Mouse (Mus musculus) heart, embryonic 16.5 days (tissue): ENCODE measurements around the gene Sept8. TPM values are rescaled to one million over a fixed set of nuclear protein-coding genes. Genes with fewer than 3 reads are reported as not detected.

Source experiments
- ATAC-seq: fragments of 200-750 bp; cut with Nextera tagmentation; replicated peaks from 2 replicates; pipeline ENCODE4 v1.8.0; 2017; ENCODE audit warnings: moderate number of reproducible peaks; ENCODE audit not compliant: insufficient read depth, low FRiP score; ENCODE audit errors: extremely low read depth
- H3K27ac ChIP-seq: fragments of 300-500 bp; sonication (generic); 2 replicates; pipeline ENCODE4 v1.5.1; 2014; ENCODE audit warnings: mild to moderate bottlenecking, low read length, control low read depth, moderate library complexity
- H3K27me3 ChIP-seq: fragments of 300-500 bp; sonication (generic); 2 replicates; pipeline ENCODE4 v1.6.1; 2014; ENCODE audit warnings: low read length, mixed read lengths; ENCODE audit not compliant: control insufficient read depth, insufficient read depth
- H3K36me3 ChIP-seq: fragments of 300-500 bp; sonication (generic); 2 replicates; pipeline ENCODE4 v1.6.1; 2014; ENCODE audit not compliant: control insufficient read depth, insufficient read depth
- H3K4me1 ChIP-seq: fragments of 300-500 bp; sonication (generic); 2 replicates; pipeline ENCODE4 v1.6.1; 2014; ENCODE audit warnings: low read length, mixed read lengths; ENCODE audit not compliant: control insufficient read depth, insufficient read depth
- H3K4me2 ChIP-seq: fragments of 300-500 bp; sonication (generic); 2 replicates; pipeline ENCODE4 v1.6.1; 2014; ENCODE audit warnings: low read depth, mild to moderate bottlenecking, control low read depth, low read length
- H3K4me3 ChIP-seq: fragments of 300-500 bp; sonication (generic); 2 replicates; pipeline ENCODE4 v1.5.1; 2014; ENCODE audit warnings: mild to moderate bottlenecking, control low read depth, low read length
- H3K9ac ChIP-seq: fragments of 300-500 bp; sonication (generic); 2 replicates; pipeline ENCODE4 v1.6.1; 2014; ENCODE audit warnings: low read length, control low read depth
- H3K9me3 ChIP-seq: fragments of 300-500 bp; sonication (generic); replicated peaks from 2 replicates; pipeline ENCODE4 v1.6.1; 2016; ENCODE audit warnings: low read length; ENCODE audit not compliant: control insufficient read depth
- WGBS: fragments of 180-500 bp; shearing (Covaris S2); extraction: QIAGEN DNeasy Blood & Tissue Kit; methylation state at CpG from one replicate; pipeline ENCODE4 v1.1.7; 2014; 5-methylcytosine and 5-hydroxymethylcytosine counted together
- polyA plus RNA-seq: library from polyadenylated mRNA; unstranded; fragments of >200 nt; fragmentation: Nextera tagmentation; extraction: Ambion mirVana; gene quantifications from 2 replicates; pipeline ENCODE4 v1.2.1, GENCODE M21; 2015

Gene Sept8
- polyA plus RNA-seq, 1 experiment from 2014 or later = 22.9 TPM

GRCm38 (mm10) chr11:53521120-53521820, 2.2 kb downstream of the Sept8 start:
- 31% methylated on average over 16 of the region's 16 CpGs for WGBS
- Histone ChIP-seq H3K4me2 (peak overlapping the region; percentile 73), H3K4me3 (peak overlapping the region; percentile 88), H3K9ac (peak overlapping the region; percentile 92), H3K4me1 (peaks cover 52% of the 10 kb centered on the region), H3K27ac (peak overlapping the region; percentile 89), H3K9me3 (no peaks in the 10 kb centered on the region), H3K36me3 (no peaks in the 10 kb centered on the region), H3K27me3 (no peaks in the 10 kb centered on the region)
- ATAC-seq = no peak

GRCm38 (mm10) chr11:53521821-53522131, 2.7 kb downstream of the Sept8 start:
- H3K27me3 ChIP-seq = no peaks in the 10 kb centered on the region
- 57% methylated on average over 7 of the region's 7 CpGs for WGBS
- ATAC-seq = no peak
- peak overlapping the region; percentile 89; the same call in 1 of the 2 replicates for H3K27ac ChIP-seq
- H3K4me1 ChIP-seq = peaks cover 56% of the 10 kb centered on the region
- H3K9ac ChIP-seq = peak overlapping the region; percentile 92; the same call in 1 of the 2 replicates
- no peaks in the 10 kb centered on the region for H3K36me3 ChIP-seq
- H3K9me3 ChIP-seq = no peaks in the 10 kb centered on the region
- H3K4me2 ChIP-seq = peak overlapping the region; percentile 73
- peak overlapping the region; percentile 88; the same call in 1 of the 2 replicates for H3K4me3 ChIP-seq

DNA sequence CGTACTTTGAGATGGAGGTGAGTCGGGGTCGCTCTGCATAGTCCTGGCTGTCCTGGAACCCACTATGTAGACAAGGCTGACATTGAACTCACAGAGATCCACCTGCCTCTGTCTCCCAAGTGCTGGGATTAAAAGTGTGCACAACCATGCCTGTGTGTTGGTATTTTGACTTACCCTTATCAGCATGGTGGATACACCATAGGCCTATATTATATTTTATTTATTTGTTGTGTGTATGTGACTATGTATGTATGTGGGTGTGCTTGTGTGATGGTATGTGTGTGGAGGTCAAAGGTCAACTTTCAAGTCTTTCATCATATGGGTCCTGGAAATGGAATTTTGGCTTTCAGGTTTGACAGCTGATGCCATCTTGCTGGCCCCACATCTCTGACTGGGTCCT, 3.3 kb downstream of the Sept8 start:
- H3K27me3 ChIP-seq = no peaks in the 10 kb centered on the region
- H3K27ac ChIP-seq = no peak overlapping the region
- H3K4me2 ChIP-seq = no peak overlapping the region
- no peaks in the 10 kb centered on the region for H3K36me3 ChIP-seq
- WGBS = 88% methylated on average over 3 of the region's 3 CpGs
- H3K9ac ChIP-seq = no peak overlapping the region
- H3K9me3 ChIP-seq = no peaks in the 10 kb centered on the region
- no peak for ATAC-seq
- peaks cover 60% of the 10 kb centered on the region for H3K4me1 ChIP-seq
- no peak overlapping the region for H3K4me3 ChIP-seq

- WGBS = 39% methylated on average over 9 of the region's 9 CpGs
- Histone ChIP-seq H3K4me2 (no peak overlapping the region), H3K36me3 (no peaks in the 10 kb centered on the region), H3K4me1 (peaks cover 65% of the 10 kb centered on the region), H3K4me3 (no peak overlapping the region), H3K27ac (no peak overlapping the region), H3K9me3 (no peaks in the 10 kb centered on the region), H3K27me3 (no peaks in the 10 kb centered on the region), H3K9ac (no peak overlapping the region)
- ATAC-seq = no peak
Measured at GRCm38 (mm10) chr11:53522930-53523329, 3.9 kb downstream of the Sept8 start.

GRCm38 (mm10) chr11:53523545-53524405, 4.7 kb downstream of the Sept8 start:
- H3K9ac ChIP-seq = no peak overlapping the region
- H3K36me3 ChIP-seq = no peaks in the 10 kb centered on the region
- no peak overlapping the region for H3K4me3 ChIP-seq
- no peaks in the 10 kb centered on the region for H3K27me3 ChIP-seq
- H3K27ac ChIP-seq = no peak overlapping the region
- no peak for ATAC-seq
- H3K4me1 ChIP-seq = peaks cover 73% of the 10 kb centered on the region
- H3K9me3 ChIP-seq = no peaks in the 10 kb centered on the region
- 82% methylated on average over 14 of the region's 14 CpGs for WGBS
- no peak overlapping the region for H3K4me2 ChIP-seq

GRCm38 (mm10) chr11:53524905-53525304, 5.8 kb downstream of the Sept8 start:
- Histone ChIP-seq H3K36me3 (no peaks in the 10 kb centered on the region), H3K27me3 (no peaks in the 10 kb centered on the region), H3K27ac (peak overlapping the region; percentile 74), H3K4me2 (no peak overlapping the region), H3K9me3 (no peaks in the 10 kb centered on the region), H3K4me1 (peaks cover 79% of the 10 kb centered on the region), H3K4me3 (no peak overlapping the region), H3K9ac (peak overlapping the region; percentile 10; the same call in 1 of the 2 replicates)
- 71% methylated on average over 6 of the region's 6 CpGs for WGBS
- no peak for ATAC-seq

GRCm38 (mm10) chr11:53525461-53525860, 6.4 kb downstream of the Sept8 start:
- Histone ChIP-seq H3K4me3 (no peak overlapping the region), H3K27ac (peak overlapping the region; percentile 74), H3K4me2 (0 out of 2 replicates have a peak overlapping the region, but pooled peaks have one; percentile 5), H3K27me3 (no peaks in the 10 kb centered on the region), H3K36me3 (no peaks in the 10 kb centered on the region), H3K9ac (peak overlapping the region; percentile 28; the same call in 1 of the 2 replicates), H3K9me3 (no peaks in the 10 kb centered on the region), H3K4me1 (peaks cover 79% of the 10 kb centered on the region)
- peak; percentile 30; the same call in 1 of the 2 replicates for ATAC-seq
- 28% methylated on average over 4 of the region's 4 CpGs for WGBS

DNA sequence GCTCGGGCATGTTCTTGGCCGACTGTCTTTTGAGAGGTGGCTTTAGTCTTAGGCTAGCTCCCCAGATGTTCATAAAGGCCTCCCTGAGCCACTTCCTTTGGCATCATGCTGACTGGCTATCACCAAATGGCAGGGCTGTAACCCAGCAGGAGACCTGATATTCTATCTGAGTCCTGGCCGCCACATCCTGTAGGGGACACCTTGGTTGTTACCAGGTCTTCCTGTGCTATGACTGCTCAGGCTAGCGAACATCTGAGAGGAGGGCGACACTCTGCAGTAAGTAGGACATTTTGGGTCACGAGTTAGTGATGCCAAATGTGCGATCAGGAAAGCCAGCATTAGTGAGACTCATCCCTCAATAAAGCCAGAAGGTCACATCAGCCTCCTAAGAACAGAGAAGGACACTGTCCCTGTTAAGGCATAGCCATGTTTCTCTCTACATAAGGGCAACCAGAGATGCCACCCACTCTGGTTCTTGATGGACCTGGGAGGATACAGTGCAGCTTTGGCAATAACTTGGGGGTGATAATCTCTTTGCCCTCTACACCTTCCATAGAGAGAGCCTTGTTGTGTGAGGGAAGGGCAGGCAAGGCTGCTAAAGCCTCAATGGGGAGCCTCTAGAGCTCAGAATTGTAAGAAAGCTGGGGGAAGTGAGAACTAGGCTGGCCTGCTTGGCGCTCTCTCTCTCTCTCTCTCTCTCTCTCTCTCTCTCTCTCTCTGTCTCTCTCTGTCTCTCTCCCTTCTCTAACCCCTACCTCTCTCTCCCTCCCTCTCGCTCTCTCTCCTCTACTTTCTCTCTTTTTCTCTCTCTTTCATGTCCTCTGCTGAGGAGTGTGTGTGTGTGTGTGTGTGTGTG, 9.6 kb downstream of the Sept8 start:
- no peak for ATAC-seq
- Histone ChIP-seq H3K36me3 (peaks cover 2% of the 10 kb centered on the region), H3K4me1 (peaks cover 51% of the 10 kb centered on the region), H3K4me2 (no peak overlapping the region; the same call in 1 of the 2 replicates), H3K4me3 (no peak overlapping the region), H3K9me3 (no peaks in the 10 kb centered on the region), H3K9ac (no peak overlapping the region), H3K27ac (peak overlapping the region; percentile 36; the same call in 1 of the 2 replicates), H3K27me3 (no peaks in the 10 kb centered on the region)
- WGBS = 58% methylated on average over 9 of the region's 9 CpGs
